Mouse (Mus musculus): Measurements from ENCODE around the gene Macrod2.

DNA sequence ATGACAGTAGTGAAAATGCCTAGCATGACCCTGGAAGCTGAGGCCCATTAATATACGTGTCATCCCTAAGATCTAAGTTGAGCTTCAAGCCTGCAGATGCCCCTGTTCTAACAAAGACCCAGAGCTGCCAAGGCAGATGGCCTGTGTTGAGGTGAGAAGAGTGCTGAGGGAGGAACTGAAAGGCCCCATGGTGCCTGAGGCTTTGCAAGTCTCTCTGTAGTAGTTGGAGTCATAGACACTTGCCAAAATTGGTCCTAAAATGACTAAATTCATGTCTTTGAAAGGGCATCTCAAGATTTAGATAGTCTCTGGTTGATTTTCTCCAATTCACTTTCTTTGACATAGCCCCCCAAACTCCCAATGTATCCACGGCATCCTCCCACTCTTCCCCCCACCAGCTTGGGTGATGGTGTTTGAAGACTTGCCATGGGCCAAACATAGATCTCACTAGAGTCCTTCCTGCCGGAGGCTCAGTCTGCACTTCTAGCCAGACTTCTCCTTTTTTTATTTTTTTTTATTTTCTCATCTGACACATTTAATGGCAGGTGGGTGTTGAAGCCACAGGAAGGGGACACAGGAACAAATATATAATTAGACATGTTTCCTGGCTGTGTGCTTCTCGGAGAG is 1439.2 kb downstream of the Macrod2 start:
- TF ChIP-seq CTCF (IDR thresholded peaks at IDR 0.05; ENCODE audit: low read depth, low read length), result no peak
- no peak for TF ChIP-seq POLR2A (IDR thresholded peaks at IDR 0.05; ENCODE audit: extremely low read depth, insufficient read depth, low read length)
